Mouse (Mus musculus) left cerebral cortex, postnatal 14 days (tissue): ENCODE data around the gene Ppil1. TPM values are rescaled to one million over a fixed set of nuclear protein-coding genes. Genes with fewer than 3 reads are reported as not detected.
"Not testable (repeated sequence)": the region's sequence is repeated elsewhere in the genome, so short reads cannot be mapped to it uniquely, and the experiment has no call there.

ENCODE experiments used
- DNase-seq, 2 experiments: peaks; one replicate each; pipeline ENCODE4 v3.0.0; 2021 to 2022; ENCODE audit warnings: low spot score in 2 of 2, mixed read lengths in 1 of 2
- intact Hi-C: fragments of 180-260 bp; cut with DNase I; formaldehyde crosslinking; loops from one replicate; pipeline ENCODE4 v1.15.1; 2025
- total RNA-seq, 2 experiments: library from RNA; stranded (reverse); gene quantifications; 2 replicates each; pipeline ENCODE4 v1.2.3; 2021

The Ppil1 gene
- total RNA-seq, 2 experiments from 2014 or later: 17.8 to 17.9 TPM

DNA sequence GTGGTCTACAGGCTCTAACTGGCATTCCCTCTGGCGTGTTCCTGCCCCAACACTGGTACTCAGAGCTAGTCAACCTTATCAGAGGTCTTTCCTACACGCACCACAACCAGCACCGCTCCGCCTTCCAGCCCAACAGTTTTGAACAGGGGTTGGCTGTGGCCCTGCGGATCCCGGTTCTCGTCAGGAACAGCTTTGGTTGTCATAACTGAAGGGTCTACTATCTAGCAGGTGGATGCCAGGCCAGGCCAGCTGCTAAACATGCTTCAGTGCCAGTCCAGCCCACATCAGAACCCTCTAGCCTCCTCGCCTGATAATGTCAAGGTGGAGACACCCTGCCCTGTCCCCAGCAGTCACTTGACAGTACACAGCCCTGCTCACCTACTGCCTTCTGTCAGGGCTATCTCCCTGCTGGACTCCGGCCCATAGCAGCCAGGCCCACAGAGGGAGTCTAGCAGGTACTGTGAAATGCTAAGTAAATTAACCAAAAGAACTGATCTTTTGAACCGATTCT, 6.9 kb downstream of the Ppil1 start:
- DNase-seq: no peak
- intact Hi-C loops: no loop called here

DNA sequence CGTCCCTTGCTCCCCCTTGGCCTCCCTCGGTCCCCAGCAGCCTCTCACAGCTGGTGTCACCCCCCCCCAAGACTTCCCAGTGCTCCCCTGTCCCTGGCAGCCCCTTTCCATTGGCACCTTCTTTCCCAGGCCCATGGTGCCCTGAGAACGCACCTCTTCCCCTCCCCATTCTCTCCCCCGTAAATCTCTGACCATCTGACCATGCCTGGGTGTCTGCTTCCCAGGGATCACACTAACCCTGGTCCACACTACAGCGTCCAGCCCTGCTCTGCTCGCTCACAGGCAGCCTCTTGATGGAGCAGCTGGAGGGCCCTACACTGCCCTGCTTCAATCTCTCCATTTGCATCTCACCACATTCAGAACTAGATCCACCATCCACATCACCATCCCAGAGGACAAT, 7.5 kb downstream of the Ppil1 start:
- intact Hi-C loops: no loop called here
- no peak for DNase-seq

GRCm38 (mm10) chr17:29254784-29255183, 9.2 kb downstream of the Ppil1 start:
- intact Hi-C loops, DNase-seq: not testable (repeated sequence)

GRCm38 (mm10) chr17:29253684-29254083, 10.3 kb downstream of the Ppil1 start:
- DNase-seq: no peak
- intact Hi-C loops: no loop called here

- no peak for DNase-seq
- intact Hi-C loops: no loop called here
These were observed 10.8 kb downstream of the Ppil1 start for GRCm38 (mm10) chr17:29253236-29253635.

DNA sequence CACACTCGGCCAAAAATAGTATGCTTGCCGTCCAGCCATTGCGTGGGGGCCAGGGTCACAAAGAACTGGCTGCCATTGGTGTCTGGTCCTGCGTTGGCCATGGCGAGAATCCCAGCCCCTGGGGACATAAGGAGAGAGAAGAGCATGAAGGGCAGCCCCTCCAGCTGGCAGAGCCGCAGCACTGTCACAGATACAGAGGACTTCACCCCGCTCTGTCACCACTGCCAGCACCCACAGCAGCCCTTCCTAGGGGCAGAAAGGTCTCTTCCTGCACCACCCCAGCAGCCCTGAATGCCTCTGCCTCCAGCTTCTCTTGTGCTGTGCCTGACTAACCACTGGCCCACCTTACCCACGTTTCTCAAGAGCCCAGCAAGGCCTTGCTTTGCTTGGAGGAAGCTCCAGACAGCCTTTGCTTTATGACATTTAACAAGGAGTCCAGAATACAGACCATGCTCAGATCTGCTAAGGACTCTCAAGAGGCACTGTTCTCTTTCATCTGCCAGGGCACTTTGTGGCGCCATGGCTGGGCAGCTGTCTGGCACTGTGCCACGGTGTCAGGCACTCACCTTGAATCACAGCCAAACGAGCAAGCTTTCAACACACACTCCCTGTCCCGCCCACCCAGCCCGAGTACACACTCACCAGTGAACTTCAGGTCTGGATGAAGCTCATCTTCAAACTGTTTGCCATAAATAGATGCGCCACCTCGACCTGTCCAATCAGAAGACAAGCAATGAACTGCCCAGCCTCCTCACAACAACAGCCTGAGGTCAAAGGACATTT, 12.2 kb downstream of the Ppil1 start:
- intact Hi-C loops: no loop called here
- DNase-seq: peak; percentile 33 to 72

GRCm38 (mm10) chr17:29251006-29251405, 13.0 kb downstream of the Ppil1 start:
- intact Hi-C loops: not testable (repeated sequence)
- DNase-seq: peak; percentile 34 to 69

GRCm38 (mm10) chr17:29249512-29249911, 14.5 kb downstream of the Ppil1 start:
- peak in 1 of 2 experiments; percentile 29 for DNase-seq

DNA sequence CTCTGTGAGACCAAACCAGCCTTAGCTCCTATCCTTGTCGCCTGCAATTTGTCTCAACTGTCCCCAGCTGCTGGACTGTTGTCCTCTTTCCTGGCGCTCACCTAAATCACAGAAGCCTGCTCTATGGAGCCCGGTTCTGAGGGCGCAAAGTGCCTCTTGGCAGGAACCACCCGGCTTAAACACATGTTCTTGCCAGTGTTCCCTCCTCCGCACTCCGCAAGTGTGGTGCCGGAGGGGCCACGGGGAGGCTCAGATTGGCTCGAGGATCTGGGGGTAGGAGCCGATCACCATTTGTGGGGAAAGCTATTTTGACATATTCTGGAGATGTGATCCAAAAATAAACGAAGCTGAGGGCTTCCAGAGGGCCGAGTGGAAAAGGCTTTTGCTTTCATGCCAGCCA, 16.1 kb downstream of the Ppil1 start:
- intact Hi-C loops: loop anchor here (2.0 kb wide), 2 partner anchors 71 to 199 kb away; no protein-coding TSS in a partner anchor
- DNase-seq: peak in 1 of 2 experiments; percentile 20

More at GRCm38 (mm10) chr17:29249512-29249911, 14.5 kb downstream of the Ppil1 start:
- intact Hi-C loops: loop anchor here (2.0 kb wide), 1 partner anchor 73 kb away; no protein-coding TSS in a partner anchor

GRCm38 (mm10) chr17:29246602-29247001, 17.4 kb downstream of the Ppil1 start:
- intact Hi-C loops: loop anchor here (2.0 kb wide), 1 partner anchor 198 kb away; no protein-coding TSS in a partner anchor
- DNase-seq: peak; percentile 48 to 79

- peak; percentile 41 to 63 for DNase-seq
- intact Hi-C loops: loop anchor here (2.0 kb wide), 1 partner anchor 197 kb away; no protein-coding TSS in a partner anchor
These were observed 18.3 kb downstream of the Ppil1 start for GRCm38 (mm10) chr17:29245725-29246124.

DNA sequence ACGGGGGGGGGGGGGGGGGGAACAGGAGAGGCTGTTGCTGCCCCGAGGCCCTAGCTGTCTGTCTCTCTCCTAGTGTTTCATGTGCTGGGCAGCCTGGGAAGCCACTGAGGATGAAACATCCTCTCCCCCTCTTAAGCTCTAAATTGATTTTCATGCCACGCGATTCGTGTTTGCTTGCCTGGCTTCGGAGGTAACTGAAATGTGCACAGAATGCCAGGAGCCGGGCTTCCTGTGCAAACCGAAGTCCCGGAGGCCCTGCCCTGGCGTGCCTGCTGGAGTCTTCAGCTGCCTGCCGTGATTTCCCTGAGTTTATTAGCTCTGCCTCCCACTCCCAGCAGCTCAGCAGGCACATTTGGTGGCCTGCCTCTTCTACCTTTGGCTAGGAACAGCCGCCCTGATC, 19.1 kb downstream of the Ppil1 start:
- intact Hi-C loops: no loop called here
- no peak for DNase-seq

DNA sequence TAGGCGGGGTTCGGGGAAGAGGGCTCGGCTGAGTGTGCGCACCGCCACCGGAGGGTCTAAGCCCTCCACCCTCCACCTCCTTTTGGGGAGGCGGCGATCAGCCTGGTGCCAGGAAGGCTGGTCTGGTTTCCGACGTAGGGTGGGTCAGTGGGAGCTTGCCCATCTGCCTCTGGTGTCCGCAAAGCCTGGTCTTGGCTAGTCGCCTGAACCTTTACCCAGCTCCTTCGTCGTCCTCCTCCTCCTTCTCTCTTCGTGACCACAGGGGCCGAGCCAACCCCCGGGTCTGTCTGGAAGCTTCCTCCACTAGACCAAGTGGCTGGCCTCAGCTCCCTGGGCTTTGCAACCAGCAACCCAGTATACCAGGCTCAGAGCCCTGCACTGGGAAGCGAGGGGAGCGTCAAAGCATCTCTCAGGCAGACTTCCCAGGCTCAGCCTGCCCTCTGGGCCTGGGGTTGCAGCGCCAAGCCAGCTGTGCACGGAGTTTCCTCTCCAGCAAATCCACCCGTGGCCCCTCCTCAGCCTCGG, 25.5 kb downstream of the Ppil1 start:
- no peak for DNase-seq
- intact Hi-C loops: no loop called here

DNA sequence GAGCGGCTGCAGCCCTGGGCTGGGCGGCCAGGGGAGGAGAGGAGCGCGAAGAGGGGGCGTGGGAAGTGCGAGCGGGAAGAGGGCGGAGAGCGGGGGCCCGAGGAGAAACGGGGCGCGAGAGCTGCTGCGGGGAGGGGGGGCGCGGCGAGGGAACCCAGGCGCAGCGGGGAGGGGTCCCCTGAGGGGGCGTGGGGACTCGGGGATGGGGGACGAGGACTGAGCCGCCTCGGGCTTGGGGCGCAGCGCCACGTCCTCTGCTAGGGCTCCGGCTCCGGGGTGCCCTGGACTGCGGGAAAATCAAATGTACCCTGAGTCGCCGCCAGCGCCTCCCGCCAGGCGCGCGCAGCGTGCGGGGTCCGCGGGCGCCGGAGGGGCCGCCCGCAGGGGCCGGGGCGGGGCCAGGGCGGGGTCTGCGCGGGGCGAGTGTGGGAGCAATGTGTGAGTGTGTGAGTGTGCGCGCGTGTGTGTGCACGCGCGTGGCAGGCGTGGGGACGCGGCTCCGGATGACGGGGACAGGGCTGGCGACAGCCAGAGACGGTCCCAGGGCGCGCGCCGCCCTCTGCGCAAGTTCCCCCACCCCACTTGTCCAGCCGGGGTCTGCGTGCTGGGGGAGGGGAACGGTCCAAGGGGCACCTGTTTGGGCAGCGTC, 26.1 kb downstream of the Ppil1 start, which contains the start of gene Cpne5:
Gene Cpne5 (minus strand): TSS at position 396 of the 649 bp plus-strand sequence.
- intact Hi-C loops: no loop called here
- peak; percentile 49 to 71 for DNase-seq

DNA sequence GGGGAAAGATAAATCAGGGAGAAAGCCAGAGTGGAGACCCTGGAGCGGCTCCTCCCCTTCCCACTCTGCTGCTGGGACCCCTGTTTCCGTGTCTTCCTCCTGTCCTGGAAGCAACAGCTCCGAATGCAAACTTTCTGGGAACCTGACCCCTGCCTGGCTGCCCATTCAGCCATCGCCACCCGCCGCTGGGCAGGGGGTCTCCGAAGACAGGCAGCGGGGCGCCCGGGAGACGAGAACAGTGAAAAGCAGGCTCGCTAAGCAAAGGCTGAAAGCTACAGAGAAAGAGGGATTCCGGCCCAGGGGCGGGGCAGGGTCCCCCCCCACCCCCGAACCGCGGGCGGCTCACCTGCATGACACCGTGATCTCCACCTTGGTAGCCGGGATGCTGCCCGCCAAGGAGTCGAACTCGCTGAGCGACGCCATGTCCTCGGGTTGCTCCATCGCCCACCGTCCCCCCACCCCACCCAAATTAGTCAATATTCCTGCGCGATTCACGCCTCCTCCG, 26.7 kb downstream of the Ppil1 start:
- intact Hi-C loops: no loop called here
- DNase-seq: no peak

DNA sequence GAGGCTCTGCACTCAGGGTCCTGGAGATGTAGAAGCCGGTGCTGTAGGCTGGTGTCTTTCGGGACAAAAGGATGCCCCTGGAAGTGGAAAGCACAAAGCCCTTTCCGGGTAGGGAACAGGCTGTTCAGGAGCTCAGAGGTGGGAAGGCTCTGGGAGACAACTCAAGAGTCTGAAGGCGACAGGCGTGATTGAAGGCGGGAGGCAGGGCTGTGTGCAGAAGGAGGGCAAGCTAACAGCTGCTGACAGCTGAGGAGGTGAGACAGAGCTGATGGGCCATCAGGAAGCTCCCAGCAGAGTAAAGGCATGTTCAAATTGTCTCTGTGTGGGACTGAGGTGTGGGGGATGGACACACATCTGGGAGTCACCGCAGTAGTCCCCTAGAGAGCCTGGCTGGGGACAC, 27.9 kb downstream of the Ppil1 start:
- intact Hi-C loops: no loop called here

DNA sequence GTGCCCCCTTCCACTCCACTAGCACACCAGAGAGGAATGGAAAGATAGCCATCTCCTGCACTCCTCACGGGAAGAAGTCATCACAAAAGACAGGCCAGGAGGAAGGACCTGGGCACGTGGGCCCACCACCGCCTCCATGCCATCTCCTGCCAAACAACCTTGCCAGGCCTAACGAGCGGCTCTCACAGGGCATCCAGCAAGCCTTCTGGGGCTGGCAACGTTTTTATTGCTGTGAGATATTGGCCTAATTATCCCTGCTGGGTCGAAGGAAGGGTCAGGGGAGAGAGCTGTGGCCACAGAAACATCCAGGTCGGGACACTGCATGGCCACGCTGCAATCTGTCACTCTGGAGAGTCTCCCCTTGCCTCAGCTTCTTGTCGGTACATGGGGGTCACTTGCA, 32.9 kb downstream of the Ppil1 start:
- intact Hi-C loops: no loop called here
- DNase-seq: no peak

More for the DNA sequence above, 27.9 kb downstream of the Ppil1 start:
- no peak for DNase-seq

GRCm38 (mm10) chr17:29220631-29221030, 43.4 kb downstream of the Ppil1 start:
- intact Hi-C loops: no loop called here
- no peak for DNase-seq

DNA sequence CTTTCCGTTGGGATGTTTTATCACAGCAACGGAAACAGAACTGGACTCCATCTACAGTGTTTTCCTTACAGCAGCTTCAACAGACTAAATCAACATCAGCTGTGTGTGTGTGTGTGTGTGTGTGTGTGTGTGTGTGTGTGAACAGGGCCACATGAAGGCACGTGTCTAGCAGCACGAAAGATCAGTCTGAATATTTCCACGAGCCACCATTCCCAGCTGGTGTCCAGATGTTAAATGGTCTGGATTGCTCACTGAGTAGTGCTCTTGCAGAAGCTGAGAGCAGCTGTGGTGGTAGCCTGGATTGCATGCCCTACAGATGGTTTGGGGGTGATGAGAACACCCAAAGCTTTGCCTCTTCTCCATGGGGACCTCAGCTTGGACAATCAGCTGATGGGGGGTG, 46.0 kb downstream of the Ppil1 start:
- intact Hi-C loops: no loop called here
- no peak for DNase-seq

GRCm38 (mm10) chr17:29216078-29216477, 47.9 kb downstream of the Ppil1 start:
- intact Hi-C loops: no loop called here
- no peak for DNase-seq
